Mouse (Mus musculus) erythroblast, embryonic 14.5 days (primary cell): Measurements from ENCODE around the gene Nt5c1a. TPM values are rescaled to one million over a fixed set of nuclear protein-coding genes. Genes with fewer than 3 reads are reported as not detected.

Source experiments
- H3K27me3 ChIP-seq: 2 replicates; pipeline ENCODE4 v1.6.1; 2012; ENCODE audit warnings: inconsistent platforms; ENCODE audit not compliant: control insufficient read depth
- H3K36me3 ChIP-seq: 2 replicates; pipeline ENCODE4 v1.6.1; 2012; ENCODE audit warnings: mild to moderate bottlenecking, inconsistent platforms; ENCODE audit not compliant: control insufficient read depth
- H3K4me1 ChIP-seq: 2 replicates; pipeline ENCODE4 v1.6.1; 2012; ENCODE audit warnings: inconsistent platforms; ENCODE audit not compliant: control insufficient read depth
- H3K4me3 ChIP-seq: replicated peaks from 2 replicates; pipeline ENCODE3; 2012; ENCODE audit warnings: moderate library complexity, mild to moderate bottlenecking, inconsistent platforms
- H3K9me3 ChIP-seq: 2 replicates; pipeline ENCODE4 v1.6.1; 2012; ENCODE audit warnings: low read length, inconsistent platforms, mixed read lengths; ENCODE audit not compliant: control insufficient read depth
- GATA1 ChIP-seq: IDR thresholded peaks from 2 replicates; pipeline ENCODE4 v1.6.1; 2012; ENCODE audit warnings: low read length, inconsistent platforms, mixed read lengths
- TAL1 ChIP-seq: IDR thresholded peaks from 3 replicates; pipeline ENCODE4 v1.6.1; 2012; ENCODE audit warnings: low read length, inconsistent platforms, mixed read lengths
- polyA plus RNA-seq: library from polyadenylated mRNA; stranded (reverse); fragments of >175 nt; gene quantifications from 2 replicates; pipeline ENCODE4 v1.2.3, GENCODE M21; 2012

The Nt5c1a gene
- polyA plus RNA-seq, 1 experiment = not detected

DNA sequence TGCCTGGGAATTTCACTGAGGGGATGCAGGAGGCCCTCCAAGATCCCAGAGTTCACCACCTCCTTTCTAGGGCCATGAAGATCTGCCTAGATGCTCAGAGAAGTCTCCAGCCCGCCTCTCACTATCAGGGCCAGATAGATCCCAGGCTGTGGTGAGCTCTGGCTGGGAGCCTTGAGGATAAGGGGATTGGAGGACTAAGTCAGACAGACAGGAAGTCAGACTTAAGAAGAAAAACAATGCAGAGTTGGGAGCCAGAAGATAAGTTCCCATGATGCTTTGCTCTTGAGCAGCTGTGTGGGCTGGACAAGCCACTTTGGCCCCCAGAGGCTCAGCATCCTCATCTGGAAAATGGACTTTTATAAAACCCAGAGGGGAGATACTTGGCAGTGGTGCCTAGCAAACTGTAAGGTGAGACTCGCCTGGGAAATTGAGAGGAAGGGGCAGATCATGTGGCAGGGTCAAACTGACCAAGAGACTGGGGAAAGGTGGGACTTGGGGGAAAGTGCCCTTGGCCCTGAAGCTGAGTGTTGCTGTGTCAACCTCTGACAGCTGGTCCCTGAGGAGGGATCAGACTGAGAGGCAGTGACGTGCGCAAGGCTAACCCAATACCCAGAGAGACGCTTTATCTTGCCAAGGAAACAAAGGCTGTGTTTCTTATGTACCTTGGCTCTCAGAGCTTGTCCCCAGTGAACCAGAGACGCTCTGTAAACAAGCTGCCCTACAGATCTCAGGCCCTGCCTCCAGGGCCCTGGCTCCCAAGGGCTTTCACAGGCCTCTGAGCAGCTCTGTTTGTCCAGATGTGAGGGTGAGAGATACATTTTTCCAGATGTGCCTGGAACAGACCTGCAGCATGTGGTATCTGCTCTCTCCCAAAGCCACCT is 36.3 kb downstream of the Nt5c1a start:
- H3K27me3 ChIP-seq = peaks cover 85% of the 10 kb centered on the region
- peaks cover 2% of the 10 kb centered on the region; the same call in 1 of the 2 replicates for H3K4me1 ChIP-seq
- TF ChIP-seq GATA1 = no peak
- TF ChIP-seq TAL1 = no peak
- H3K9me3 ChIP-seq = no peaks in the 10 kb centered on the region; the same call in 1 of the 2 replicates
- H3K36me3 ChIP-seq = no peaks in the 10 kb centered on the region
- H3K4me3 ChIP-seq = no peak overlapping the region

DNA sequence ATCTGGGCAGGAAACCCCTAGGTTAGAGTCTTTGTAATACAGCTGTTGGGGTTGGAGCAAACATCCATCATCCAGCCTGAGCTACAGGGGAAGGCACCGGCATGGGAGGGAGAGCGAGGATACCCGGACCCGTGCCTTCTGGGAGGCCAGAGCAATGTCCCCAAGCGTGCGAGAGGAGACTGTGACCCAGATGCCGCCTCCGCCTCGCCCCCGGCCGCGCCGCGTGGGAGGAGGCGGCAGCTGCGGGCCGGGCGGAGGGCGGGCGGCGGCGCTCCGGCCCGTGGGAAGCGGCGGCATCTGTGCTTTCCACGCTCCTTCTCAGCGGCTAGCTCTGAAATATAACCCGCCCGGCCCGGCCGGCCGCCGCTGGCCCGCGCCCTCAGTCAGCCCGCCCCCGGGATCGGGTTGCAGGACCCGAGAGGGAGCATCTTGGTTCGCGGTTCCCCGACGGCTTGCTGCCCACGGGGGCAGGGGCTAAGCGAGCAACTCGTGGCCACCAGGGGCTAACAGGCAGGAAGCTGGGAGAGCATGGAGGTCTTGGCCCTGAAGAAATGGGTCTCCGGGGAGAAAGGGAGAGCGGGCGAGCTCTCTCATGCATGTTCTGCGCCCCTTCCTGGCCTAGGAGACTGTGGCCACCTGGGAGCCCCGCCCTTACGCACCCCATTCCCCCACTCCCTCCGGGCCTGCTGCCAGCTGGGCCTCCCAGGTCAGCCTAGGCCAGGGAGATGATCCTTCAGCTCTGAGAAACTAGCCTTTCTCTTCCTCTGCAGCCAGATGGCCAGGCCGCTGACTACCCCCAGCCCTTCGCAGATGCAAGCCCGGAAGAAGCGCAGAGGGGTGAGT is 38.3 kb downstream of the Nt5c1a start:
- Histone ChIP-seq H3K36me3 (no peaks in the 10 kb centered on the region), H3K4me3 (no peak overlapping the region), H3K27me3 (peaks cover 70% of the 10 kb centered on the region), H3K4me1 (no peaks in the 10 kb centered on the region), H3K9me3 (no peaks in the 10 kb centered on the region; the same call in 1 of the 2 replicates)
- TF ChIP-seq GATA1 (no peak), TAL1 (no peak)

DNA sequence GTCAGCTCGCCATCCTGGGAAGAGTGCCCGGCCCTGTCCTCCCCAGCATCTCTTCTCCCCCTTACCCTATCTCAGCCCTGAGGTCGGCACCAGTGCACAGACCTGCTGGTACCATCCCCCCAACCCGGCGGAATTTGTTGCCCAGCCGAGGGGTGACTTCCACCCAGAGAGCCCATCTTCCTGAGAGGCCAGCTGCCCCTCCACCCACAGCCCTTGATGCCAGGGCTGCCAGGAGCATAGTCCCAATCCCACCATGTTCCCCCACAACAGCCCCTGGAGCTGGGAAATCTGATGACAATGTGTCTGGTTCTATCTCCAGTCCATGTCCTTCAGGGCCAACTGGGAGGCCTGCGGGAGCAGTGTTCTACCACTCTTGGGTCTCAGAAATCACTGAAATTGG is 44.9 kb downstream of the Nt5c1a start:
- TF ChIP-seq GATA1 (no peak), TAL1 (no peak)

DNA sequence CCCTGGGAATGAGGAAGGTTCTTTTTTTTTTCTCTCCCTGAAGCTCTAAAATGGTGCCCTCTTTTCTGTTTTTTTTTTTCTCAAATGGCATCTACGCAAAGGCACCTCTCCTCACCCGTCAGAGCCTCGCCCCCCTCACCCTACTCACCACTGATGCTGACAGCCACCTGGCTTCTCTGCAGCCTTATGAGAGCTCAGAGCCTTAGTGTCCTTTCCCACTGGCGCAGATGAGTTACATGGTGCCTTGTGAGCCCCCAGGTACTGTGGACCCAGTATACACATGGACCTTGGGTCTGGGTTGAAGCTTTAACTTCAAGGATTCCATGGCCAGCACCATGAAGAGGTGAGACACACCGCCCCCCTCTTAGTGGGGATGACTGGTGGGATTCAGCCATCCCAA is 45.3 kb downstream of the Nt5c1a start:
- no peaks in the 10 kb centered on the region for H3K9me3 ChIP-seq
- H3K4me3 ChIP-seq = no peak overlapping the region
- peaks cover 8% of the 10 kb centered on the region for H3K27me3 ChIP-seq
- H3K36me3 ChIP-seq = no peaks in the 10 kb centered on the region
- TF ChIP-seq GATA1 (no peak), TAL1 (no peak)
- H3K4me1 ChIP-seq = no peaks in the 10 kb centered on the region

More for the DNA sequence above, 44.9 kb downstream of the Nt5c1a start:
- Histone ChIP-seq H3K36me3 (no peaks in the 10 kb centered on the region), H3K9me3 (no peaks in the 10 kb centered on the region), H3K27me3 (peaks cover 11% of the 10 kb centered on the region), H3K4me1 (no peaks in the 10 kb centered on the region), H3K4me3 (no peak overlapping the region)

DNA sequence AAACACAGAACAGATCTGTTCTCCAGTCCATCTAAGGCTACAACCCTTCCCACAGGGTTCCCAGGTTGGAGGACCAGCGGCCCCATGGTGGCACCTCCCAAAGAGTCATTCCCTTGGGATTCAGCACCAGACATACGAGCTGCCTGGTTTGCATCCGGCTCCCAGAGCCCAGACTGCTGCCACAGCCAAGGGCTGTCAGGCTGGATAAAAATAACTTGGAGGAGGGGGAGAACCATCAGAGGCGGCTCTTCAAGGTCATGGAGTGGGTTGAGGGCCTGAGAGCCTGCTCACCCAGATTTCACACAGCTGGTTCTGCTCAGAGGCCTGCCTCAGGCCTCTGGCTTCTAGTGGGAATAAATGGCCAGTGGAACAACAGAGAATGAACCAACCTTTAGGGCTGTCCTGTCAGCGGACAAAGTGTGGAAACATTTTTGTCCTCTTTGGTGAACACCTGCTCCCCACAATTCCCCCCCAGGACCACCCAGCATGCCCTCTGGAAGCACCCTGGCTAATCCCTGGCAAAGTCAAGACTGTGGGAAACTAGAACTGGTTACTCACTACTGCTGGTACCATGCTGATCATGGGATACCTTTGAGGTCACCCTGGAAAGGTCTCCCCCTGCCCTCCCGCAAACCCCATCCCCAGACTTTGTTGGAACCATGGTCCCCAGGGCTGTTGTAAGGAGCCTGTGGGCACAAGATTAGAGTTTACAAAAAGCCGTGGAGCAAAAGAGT is 46.0 kb downstream of the Nt5c1a start:
- Histone ChIP-seq H3K27me3 (peaks cover 8% of the 10 kb centered on the region), H3K4me1 (no peaks in the 10 kb centered on the region), H3K36me3 (no peaks in the 10 kb centered on the region), H3K4me3 (no peak overlapping the region), H3K9me3 (no peaks in the 10 kb centered on the region)
- TF ChIP-seq GATA1 = no peak
- no peak for TF ChIP-seq TAL1

DNA sequence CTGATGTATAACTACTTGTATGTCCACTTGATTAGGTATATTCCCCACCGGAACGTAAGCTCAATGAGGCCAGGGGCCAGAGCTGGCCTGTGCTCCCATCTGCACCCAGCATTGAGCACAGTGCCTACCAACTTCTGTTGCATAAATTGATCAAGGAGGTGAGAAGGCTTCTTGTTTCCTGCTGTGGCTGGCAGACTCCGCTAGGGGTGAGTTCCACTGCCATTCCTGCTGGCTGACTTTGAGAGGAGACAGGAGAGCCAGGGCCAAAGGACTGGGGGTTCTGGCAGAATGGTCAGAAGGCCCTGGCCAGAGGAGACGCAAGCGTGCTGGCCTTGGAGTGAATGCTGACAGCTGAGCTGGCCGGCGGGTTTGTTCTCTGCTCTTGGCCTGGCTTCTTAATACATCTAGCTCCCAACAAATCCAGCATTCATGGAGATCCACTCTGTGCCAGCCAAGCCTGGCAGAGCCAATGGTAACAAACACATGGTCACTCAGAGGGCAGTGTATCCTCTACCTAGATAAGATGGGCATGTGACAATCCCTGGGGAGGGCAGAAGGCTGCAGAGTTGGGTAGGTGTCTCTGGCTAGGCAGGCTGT is 47.8 kb downstream of the Nt5c1a start:
- Histone ChIP-seq H3K4me3 (no peak overlapping the region), H3K4me1 (no peaks in the 10 kb centered on the region), H3K9me3 (no peaks in the 10 kb centered on the region), H3K36me3 (no peaks in the 10 kb centered on the region), H3K27me3 (peaks cover 4% of the 10 kb centered on the region)
- no peak for TF ChIP-seq TAL1
- no peak for TF ChIP-seq GATA1

DNA sequence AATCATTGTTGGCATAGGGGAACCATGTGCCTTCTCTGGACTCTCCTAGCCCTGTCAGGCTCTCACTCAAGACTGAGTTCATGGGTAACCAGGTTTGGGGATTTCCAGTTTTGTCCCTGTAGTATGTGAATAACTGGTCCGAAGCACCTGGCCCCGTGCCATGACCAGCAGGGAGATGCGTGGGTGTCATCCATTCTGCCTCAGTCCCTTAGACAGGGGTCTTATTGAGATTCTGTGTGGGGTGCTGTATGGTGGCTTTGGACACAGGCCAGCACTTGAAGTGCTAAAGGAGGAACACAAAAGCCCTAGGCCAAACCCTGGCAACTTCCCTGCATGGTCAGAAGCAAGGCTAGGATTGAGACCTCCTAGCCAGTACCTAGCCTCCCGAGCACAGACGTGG is 50.9 kb downstream of the Nt5c1a start:
- Histone ChIP-seq H3K4me3 (no peak overlapping the region), H3K36me3 (no peaks in the 10 kb centered on the region), H3K9me3 (no peaks in the 10 kb centered on the region), H3K4me1 (no peaks in the 10 kb centered on the region), H3K27me3 (0 out of 2 replicates have a peak, but pooled peaks cover 2% of the 10 kb centered on the region)
- TF ChIP-seq TAL1 = no peak
- TF ChIP-seq GATA1 = no peak

DNA sequence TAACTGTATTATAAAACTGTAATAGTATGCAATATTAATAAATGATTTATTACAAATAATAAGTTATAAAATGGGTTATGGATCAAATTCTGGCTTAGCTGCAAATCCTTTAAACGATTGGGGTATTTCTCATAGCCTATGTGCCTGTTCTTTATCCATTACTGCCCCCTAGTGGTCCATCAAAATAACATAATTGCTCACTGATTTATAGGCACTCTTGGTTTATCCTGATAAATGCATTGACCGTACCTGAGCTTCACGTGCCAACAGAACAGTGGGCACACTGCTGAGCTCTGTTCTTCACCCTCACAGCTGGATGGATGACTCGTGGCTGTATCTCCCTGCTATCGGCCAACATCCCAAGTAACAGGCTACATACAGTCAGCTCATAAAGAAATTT is 53.3 kb downstream of the Nt5c1a start:
- TF ChIP-seq TAL1 (no peak), GATA1 (no peak)
- Histone ChIP-seq H3K9me3 (no peaks in the 10 kb centered on the region), H3K4me1 (no peaks in the 10 kb centered on the region), H3K36me3 (no peaks in the 10 kb centered on the region), H3K27me3 (peaks cover 8% of the 10 kb centered on the region), H3K4me3 (no peak overlapping the region)
